Mouse (Mus musculus) spleen, postnatal 36 days (tissue): ENCODE results near the gene Phf2.

Experiments used
- DNase-seq, 2 experiments: peaks; one replicate each; pipeline ENCODE4 v3.0.0; 2022; ENCODE audit warnings: low spot score in 2 of 2, mixed read lengths in 1 of 2

The Phf2 gene

GRCm38 (mm10) chr13:48858054-48858453 is 12.9 kb downstream of the Phf2 start:
- no peak for DNase-seq

- peak; percentile 74 to 78 for DNase-seq
Observed at GRCm38 (mm10) chr13:48857246-48857932, 13.5 kb downstream of the Phf2 start.

GRCm38 (mm10) chr13:48853947-48854346 is 17.0 kb downstream of the Phf2 start:
- no peak for DNase-seq

- no peak for DNase-seq
Observed at GRCm38 (mm10) chr13:48853475-48853874, 17.4 kb downstream of the Phf2 start.

GRCm38 (mm10) chr13:48852859-48853258 is 18.1 kb downstream of the Phf2 start:
- peak in 1 of 2 experiments; percentile 41 for DNase-seq

- no peak for DNase-seq
Observed at GRCm38 (mm10) chr13:48851719-48852118, 19.2 kb downstream of the Phf2 start.

- DNase-seq, result no peak
Observed at GRCm38 (mm10) chr13:48850771-48851170, 20.1 kb downstream of the Phf2 start.

GRCm38 (mm10) chr13:48850326-48850725 is 20.6 kb downstream of the Phf2 start:
- DNase-seq, result no peak

GRCm38 (mm10) chr13:48849155-48849554 is 21.8 kb downstream of the Phf2 start:
- DNase-seq, result no peak

GRCm38 (mm10) chr13:48845308-48845707 is 25.6 kb downstream of the Phf2 start:
- no peak for DNase-seq

GRCm38 (mm10) chr13:48843530-48843929 is 27.4 kb downstream of the Phf2 start:
- no peak for DNase-seq

- peak in 1 of 2 experiments; percentile 39 for DNase-seq
Observed at GRCm38 (mm10) chr13:48841905-48842592, 28.9 kb downstream of the Phf2 start.

GRCm38 (mm10) chr13:48838284-48838683 is 32.6 kb downstream of the Phf2 start:
- DNase-seq, result no peak

- no peak for DNase-seq
Observed at GRCm38 (mm10) chr13:48837537-48837936, 33.4 kb downstream of the Phf2 start.

- DNase-seq, result no peak
Observed at GRCm38 (mm10) chr13:48830528-48831250, 40.2 kb downstream of the Phf2 start.

- DNase-seq, result no peak
Observed at GRCm38 (mm10) chr13:48829780-48830179, 41.1 kb downstream of the Phf2 start.

- no peak for DNase-seq
Observed at GRCm38 (mm10) chr13:48822871-48823270, 48.0 kb downstream of the Phf2 start.

- no peak for DNase-seq
Observed at GRCm38 (mm10) chr13:48822288-48822687, 48.6 kb downstream of the Phf2 start.

- no peak for DNase-seq
Observed at GRCm38 (mm10) chr13:48819131-48819530, 51.8 kb downstream of the Phf2 start.

GRCm38 (mm10) chr13:48814406-48814805 is 56.5 kb downstream of the Phf2 start:
- DNase-seq, result no peak

- DNase-seq, result no peak
Observed at GRCm38 (mm10) chr13:48810991-48811390, 59.9 kb downstream of the Phf2 start.

- no peak for DNase-seq
Observed at GRCm38 (mm10) chr13:48810274-48810823, 60.6 kb downstream of the Phf2 start.
